Mouse (Mus musculus) megakaryocyte, embryonic 14.5 days (primary cell): ENCODE data around the gene Ralgapb. TPM values are rescaled to one million over a fixed set of nuclear protein-coding genes. Genes with fewer than 3 reads are reported as not detected.
"Not testable (repeated sequence)": the region's sequence is repeated elsewhere in the genome, so short reads cannot be mapped to it uniquely, and the experiment has no call there.

ENCODE experiments used
- H3K27me3 ChIP-seq: replicated peaks from 2 replicates; pipeline ENCODE3; 2012; ENCODE audit warnings: inconsistent platforms
- H3K36me3 ChIP-seq: replicated peaks from 2 replicates; pipeline ENCODE3; 2012; ENCODE audit warnings: low read length, inconsistent platforms, mixed read lengths
- H3K4me1 ChIP-seq: 2 replicates; pipeline ENCODE4 v1.6.1; 2012; ENCODE audit warnings: inconsistent platforms
- H3K4me3 ChIP-seq: replicated peaks from 2 replicates; pipeline ENCODE3; 2012; ENCODE audit warnings: moderate library complexity, mild to moderate bottlenecking, inconsistent platforms
- H3K9me3 ChIP-seq: 2 replicates; pipeline ENCODE4 v1.6.1; 2012; ENCODE audit warnings: inconsistent platforms
- FLI1 ChIP-seq: IDR thresholded peaks from 2 replicates; pipeline ENCODE4 v1.6.1; 2012; ENCODE audit warnings: low read length, inconsistent platforms, mixed read lengths
- GATA1 ChIP-seq: IDR thresholded peaks from 3 replicates; pipeline ENCODE4 v1.6.1; 2012; ENCODE audit warnings: mixed read lengths, low read length, inconsistent platforms, borderline replicate concordance
- polyA plus RNA-seq: library from polyadenylated mRNA; stranded (reverse); fragments of >175 nt; gene quantifications from 2 replicates; pipeline ENCODE4 v1.2.3, GENCODE M21; 2012; ENCODE audit warnings: low replicate concordance; ENCODE audit not compliant: insufficient read depth

Ralgapb gene
- polyA plus RNA-seq, 1 experiment = 1.7 TPM

GRCm38 (mm10) chr2:158373061-158373460 lies 36.6 kb upstream of the Ralgapb start:
- peaks cover 3% of the 10 kb centered on the region; the same call in 1 of the 2 replicates for H3K9me3 ChIP-seq
- H3K36me3 ChIP-seq = no peaks in the 10 kb centered on the region
- H3K4me3 ChIP-seq = no peak overlapping the region
- H3K4me1 ChIP-seq = peaks cover 18% of the 10 kb centered on the region
- peaks cover 66% of the 10 kb centered on the region for H3K27me3 ChIP-seq
- no peak for TF ChIP-seq FLI1
- TF ChIP-seq GATA1 = no peak

GRCm38 (mm10) chr2:158373516-158373915 lies 36.1 kb upstream of the Ralgapb start:
- TF ChIP-seq FLI1 = no peak
- TF ChIP-seq GATA1 = no peak
- Histone ChIP-seq H3K4me1 (peaks cover 15% of the 10 kb centered on the region), H3K9me3 (peaks cover 3% of the 10 kb centered on the region; the same call in 1 of the 2 replicates), H3K4me3 (no peak overlapping the region), H3K27me3 (peaks cover 71% of the 10 kb centered on the region), H3K36me3 (no peaks in the 10 kb centered on the region)

GRCm38 (mm10) chr2:158375443-158376122 lies 34.1 kb upstream of the Ralgapb start, which contains the start of gene Snhg11:
Gene Snhg11, plus strand, starts transcription at chr2:158375638.
- peak within 1 kb of the TSS; percentile 82 for H3K4me3 ChIP-seq
- peaks cover 3% of the 10 kb centered on the region; the same call in 1 of the 2 replicates for H3K9me3 ChIP-seq
- TF ChIP-seq GATA1 = no peak
- no peak for TF ChIP-seq FLI1
- H3K36me3 ChIP-seq = no peaks in the 10 kb centered on the region
- H3K27me3 ChIP-seq = peaks cover 67% of the 10 kb centered on the region
- H3K4me1 ChIP-seq = peaks cover 16% of the 10 kb centered on the region

GRCm38 (mm10) chr2:158376123-158376687 lies 33.4 kb upstream of the Ralgapb start:
- H3K27me3 ChIP-seq = peaks cover 66% of the 10 kb centered on the region
- no peaks in the 10 kb centered on the region for H3K36me3 ChIP-seq
- TF ChIP-seq GATA1 (no peak), FLI1 (no peak)
- peaks cover 16% of the 10 kb centered on the region for H3K4me1 ChIP-seq
- no peak overlapping the region for H3K4me3 ChIP-seq
- no peaks in the 10 kb centered on the region for H3K9me3 ChIP-seq

- H3K27me3 ChIP-seq = peaks cover 60% of the 10 kb centered on the region
- no peak for TF ChIP-seq FLI1
- no peak for TF ChIP-seq GATA1
These were observed 32.9 kb upstream of the Ralgapb start for GRCm38 (mm10) chr2:158376798-158377197.

GRCm38 (mm10) chr2:158377811-158378210 lies 31.8 kb upstream of the Ralgapb start:
- no peak overlapping the region for H3K4me3 ChIP-seq
- H3K4me1 ChIP-seq = peaks cover 16% of the 10 kb centered on the region
- H3K36me3 ChIP-seq = no peaks in the 10 kb centered on the region
- peaks cover 62% of the 10 kb centered on the region for H3K27me3 ChIP-seq
- TF ChIP-seq FLI1 (no peak), GATA1 (no peak)
- no peaks in the 10 kb centered on the region for H3K9me3 ChIP-seq

More at GRCm38 (mm10) chr2:158376798-158377197, 32.9 kb upstream of the Ralgapb start:
- Histone ChIP-seq H3K4me3 (no peak overlapping the region), H3K4me1 (peaks cover 16% of the 10 kb centered on the region), H3K36me3 (no peaks in the 10 kb centered on the region), H3K9me3 (no peaks in the 10 kb centered on the region)

- Histone ChIP-seq H3K4me3 (no peak overlapping the region), H3K36me3 (no peaks in the 10 kb centered on the region), H3K4me1 (peaks cover 16% of the 10 kb centered on the region), H3K27me3 (peaks cover 48% of the 10 kb centered on the region), H3K9me3 (no peaks in the 10 kb centered on the region)
- TF ChIP-seq GATA1 (no peak), FLI1 (no peak)
These were observed 30.1 kb upstream of the Ralgapb start for GRCm38 (mm10) chr2:158379354-158380078.

GRCm38 (mm10) chr2:158386072-158386471 lies 23.6 kb upstream of the Ralgapb start:
- Histone ChIP-seq H3K36me3 (no peaks in the 10 kb centered on the region), H3K9me3 (no peaks in the 10 kb centered on the region), H3K4me1 (peaks cover 3% of the 10 kb centered on the region; the same call in 1 of the 2 replicates), H3K4me3 (no peak overlapping the region), H3K27me3 (peaks cover 35% of the 10 kb centered on the region)
- TF ChIP-seq GATA1 (no peak), FLI1 (no peak)

GRCm38 (mm10) chr2:158389421-158389820 lies 20.2 kb upstream of the Ralgapb start:
- Histone ChIP-seq H3K4me1 (peaks cover 3% of the 10 kb centered on the region; the same call in 1 of the 2 replicates), H3K36me3 (no peaks in the 10 kb centered on the region), H3K27me3 (peaks cover 35% of the 10 kb centered on the region), H3K9me3 (no peaks in the 10 kb centered on the region), H3K4me3 (no peak overlapping the region)
- no peak for TF ChIP-seq FLI1
- no peak for TF ChIP-seq GATA1

GRCm38 (mm10) chr2:158396369-158396768 lies 13.3 kb upstream of the Ralgapb start:
- H3K4me1 ChIP-seq = no peaks in the 10 kb centered on the region
- H3K36me3 ChIP-seq = no peaks in the 10 kb centered on the region
- H3K9me3 ChIP-seq = no peaks in the 10 kb centered on the region
- TF ChIP-seq GATA1 (no peak), FLI1 (no peak)
- peaks cover 18% of the 10 kb centered on the region for H3K27me3 ChIP-seq
- no peak overlapping the region for H3K4me3 ChIP-seq

- H3K27me3 ChIP-seq = peaks cover 23% of the 10 kb centered on the region
- not testable (repeated sequence) for H3K4me3 ChIP-seq, H3K9me3 ChIP-seq, H3K4me1 ChIP-seq, H3K36me3 ChIP-seq
These were observed 12.5 kb upstream of the Ralgapb start for GRCm38 (mm10) chr2:158397140-158397539.
